Mouse (Mus musculus): Measurements from ENCODE around the gene Fam162b. TPM values are rescaled to one million over a fixed set of nuclear protein-coding genes. Genes with fewer than 3 reads are reported as not detected.

Gene Fam162b
- total RNA-seq (2021): under 1 TPM in 1 of 2 experiments, not detected in 1; 0.45 TPM
- long read RNA-seq, experiment 1: 0 reads
- long read RNA-seq, experiment 2: 0 reads

GRCm38 (mm10) chr10:51590139-51590574 lies at the start of gene Fam162b:
Gene Fam162b (minus strand): TSS chr10:51590517.
- no peak for DNase-seq

- no peak for DNase-seq
Measured at GRCm38 (mm10) chr10:51631411-51632136, 41.3 kb upstream of the Fam162b start, which contains the start of gene Gprc6a. Gene Gprc6a (minus strand): TSS chr10:51631461.

GRCm38 (mm10) chr10:51621193-51621592 lies 30.9 kb upstream of the Fam162b start:
- DNase-seq: no peak

- no peak for DNase-seq
Measured at GRCm38 (mm10) chr10:51620126-51620525, 29.8 kb upstream of the Fam162b start.

- no peak for DNase-seq
Measured at GRCm38 (mm10) chr10:51618538-51618937, 28.2 kb upstream of the Fam162b start.

GRCm38 (mm10) chr10:51614826-51615590 lies 24.7 kb upstream of the Fam162b start:
- DNase-seq: no peak

- DNase-seq: no peak
Measured at GRCm38 (mm10) chr10:51613421-51613820, 23.1 kb upstream of the Fam162b start.

- no peak for DNase-seq
Measured at GRCm38 (mm10) chr10:51611969-51612682, 21.8 kb upstream of the Fam162b start.

GRCm38 (mm10) chr10:51609741-51610425 lies 19.6 kb upstream of the Fam162b start:
- DNase-seq: no peak

- no peak for DNase-seq
Measured at GRCm38 (mm10) chr10:51596928-51597635, 6.8 kb upstream of the Fam162b start.

GRCm38 (mm10) chr10:51595001-51595931 lies 4.9 kb upstream of the Fam162b start:
- DNase-seq: peak; percentile 3

GRCm38 (mm10) chr10:51591574-51591973 lies 1.3 kb upstream of the Fam162b start:
- no peak for DNase-seq

GRCm38 (mm10) chr10:51584919-51585318 lies 5.4 kb downstream of the Fam162b start:
- DNase-seq: no peak

- no peak for DNase-seq
Measured at GRCm38 (mm10) chr10:51584378-51584777, 5.9 kb downstream of the Fam162b start.

GRCm38 (mm10) chr10:51571225-51571996 lies 18.9 kb downstream of the Fam162b start:
- DNase-seq: no peak

GRCm38 (mm10) chr10:51556005-51556404 lies 34.3 kb downstream of the Fam162b start:
- no peak for DNase-seq

GRCm38 (mm10) chr10:51553348-51554123 lies 36.8 kb downstream of the Fam162b start:
- DNase-seq: peak; percentile 83
